ENCODE assay signal across 8 mouse cellular contexts in genomic region chr15:103013238-103013984, GRCm38 (mm10). TPM values are rescaled to one million over a fixed set of nuclear protein-coding genes. Genes with fewer than 3 reads are reported as not detected.
DNase-seq lines count a peak whose midpoint lies in the region; ATAC-seq and TF ChIP-seq lines count a peak whose summit lies in the region.

No protein-coding gene starts in this region.

- H3K27me3 ChIP-seq in embryonic facial prominence, embryonic 14.5 days (replicated peaks; ENCODE audit: control insufficient read depth, insufficient read depth, low read length), result peaks cover 100% of the 10 kb centered on the region
- peaks cover 84% of the 10 kb centered on the region for H3K27me3 ChIP-seq in intestine, embryonic 14.5 days (replicated peaks; ENCODE audit: control insufficient read depth, insufficient read depth, low read length)
- peaks cover 98% of the 10 kb centered on the region for H3K27me3 ChIP-seq in liver, postnatal 0 days (ENCODE audit: insufficient read depth, low read length)

- H3K9ac ChIP-seq in embryonic facial prominence, embryonic 14.5 days (ENCODE audit: low read depth, low read length), result no peak overlapping the region
- peak overlapping the region; percentile 75; the same call in 1 of the 2 replicates for H3K9ac ChIP-seq in intestine, embryonic 14.5 days (ENCODE audit: low read length)
- no peak overlapping the region for H3K9ac ChIP-seq in liver, postnatal 0 days (replicated peaks)

- no peak overlapping the region for H3K27ac ChIP-seq in embryonic facial prominence, embryonic 14.5 days (replicated peaks; ENCODE audit: low read depth, low read length)
- H3K27ac ChIP-seq in intestine, embryonic 14.5 days (ENCODE audit: low read depth), result peak overlapping the region; percentile 89
- H3K27ac ChIP-seq in liver, postnatal 0 days (ENCODE audit: low read depth), result no peak overlapping the region

- H3K4me3 ChIP-seq in embryonic facial prominence, embryonic 14.5 days (ENCODE audit: low read depth, low read length), result peak overlapping the region; percentile 26
- H3K4me3 ChIP-seq in intestine, embryonic 14.5 days (ENCODE audit: low read depth, low read length), result peak overlapping the region; percentile 47
- H3K4me3 ChIP-seq in liver, postnatal 0 days (ENCODE audit: low read depth, low read length), result no peak overlapping the region

- no peaks in the 10 kb centered on the region for H3K9me3 ChIP-seq in embryonic facial prominence, embryonic 14.5 days (ENCODE audit: control insufficient read depth, low read length)
- H3K9me3 ChIP-seq in intestine, embryonic 14.5 days (ENCODE audit: control insufficient read depth, low read length), result no peaks in the 10 kb centered on the region
- no peaks in the 10 kb centered on the region for H3K9me3 ChIP-seq in liver, postnatal 0 days (ENCODE audit: low read length)

- no peaks in the 10 kb centered on the region for H3K36me3 ChIP-seq in embryonic facial prominence, embryonic 14.5 days (ENCODE audit: control insufficient read depth, insufficient read depth, low read length)
- no peaks in the 10 kb centered on the region for H3K36me3 ChIP-seq in intestine, embryonic 14.5 days (ENCODE audit: control insufficient read depth, insufficient read depth, low read length)
- no peaks in the 10 kb centered on the region for H3K36me3 ChIP-seq in liver, postnatal 0 days (replicated peaks; ENCODE audit: insufficient read depth, low read length)

- no peaks in the 10 kb centered on the region for H3K4me1 ChIP-seq in embryonic facial prominence, embryonic 14.5 days (ENCODE audit: control insufficient read depth, insufficient read depth, low read length)
- H3K4me1 ChIP-seq in intestine, embryonic 14.5 days (replicated peaks; ENCODE audit: control insufficient read depth, insufficient read depth, low read length), result peaks cover 31% of the 10 kb centered on the region
- H3K4me1 ChIP-seq in liver, postnatal 0 days (ENCODE audit: insufficient read depth), result no peaks in the 10 kb centered on the region

- DNase-seq in left cerebral cortex, adult 18-20 months (ENCODE audit: low spot score in 2 of 2), result peak; percentile 42 to 49
- no peak for DNase-seq in left cerebral cortex, adult 8-10 months (ENCODE audit: low spot score in 2 of 2)
- DNase-seq in ZHBTc4 (ENCODE audit: low read depth, low spot score), result peak; percentile 73
- DNase-seq in embryonic facial prominence, embryonic 14.5 days (ENCODE audit: low spot score), result peak; percentile 38
- DNase-seq in intestine, embryonic 14.5 days (ENCODE audit: low spot score), result no peak
- DNase-seq in liver, postnatal 0 days, result peak; percentile 56
- peak; percentile 75 for DNase-seq in retina, embryonic 14.5 days (ENCODE audit: low spot score)

- ATAC-seq in embryonic facial prominence, embryonic 14.5 days (ENCODE audit: low read depth), result no peak
- no peak; the same call in 1 of the 2 replicates for ATAC-seq in intestine, embryonic 14.5 days (replicated peaks; ENCODE audit: low FRiP score, low TSS enrichment, low read depth)
- ATAC-seq in liver, postnatal 0 days, result no peak
- no peak for ATAC-seq in erythroid progenitor cell, adult 5-6 weeks (replicated peaks; ENCODE audit: low FRiP score, poor library complexity, severe bottlenecking)

- WGBS in embryonic facial prominence, embryonic 14.5 days, result 3% methylated on average over 17 of the region's 17 CpGs
- 6% methylated on average over 17 of the region's 17 CpGs for WGBS in intestine, embryonic 14.5 days
- WGBS in liver, postnatal 0 days (ENCODE audit: insufficient replicate concordance), result 5% methylated on average over 17 of the region's 17 CpGs

- peak; percentile 70 for TF ChIP-seq CTCF in liver, postnatal 0 days (IDR thresholded peaks at IDR 0.05; ENCODE audit: low read depth)

- peak overlapping the region; percentile 46 for H3K4me2 ChIP-seq in embryonic facial prominence, embryonic 14.5 days (ENCODE audit: low read depth, low read length)
- H3K4me2 ChIP-seq in intestine, embryonic 14.5 days (ENCODE audit: low read length), result peak overlapping the region; percentile 51
- no peak overlapping the region for H3K4me2 ChIP-seq in liver, postnatal 0 days (ENCODE audit: low read depth, low read length)

- TF ChIP-seq EP300 in liver, postnatal 0 days (IDR thresholded peaks at IDR 0.05; ENCODE audit: low read depth), result no peak

RNA-seq across cellular contexts. Expression of gene Hoxc4, which starts 5.3 kb away (rescaled TPM):
- total RNA-seq in left cerebral cortex, adult 18-20 months (2021), result not detected
- total RNA-seq in left cerebral cortex, adult 8-10 months (2022), result not detected
- 2.5 and 4.0 TPM in 2 replicates for polyA plus RNA-seq in embryonic facial prominence, embryonic 14.5 days (2014; fragmentation: Nextera tagmentation; extraction: Ambion mirVana)
- polyA plus RNA-seq in intestine, embryonic 14.5 days (2014; fragmentation: Nextera tagmentation; extraction: Ambion mirVana), result 14.6 and 15.6 TPM in 2 replicates
- polyA plus RNA-seq in liver, postnatal 0 days (2015; fragmentation: Nextera tagmentation; extraction: Ambion mirVana), result 0.07 and 0.11 TPM in 2 replicates
- not detected in 2 replicates for total RNA-seq in erythroid progenitor cell, adult 5-6 weeks (2015; ENCODE audit: low replicate concordance)
- total RNA-seq in erythroid progenitor cell, adult 5-6 weeks (2017; ENCODE audit: low replicate concordance), result not detected in 2 replicates

RNA-seq across cellular contexts. Expression of gene Hoxc6, which starts 15.4 kb away (rescaled TPM):
- total RNA-seq in left cerebral cortex, adult 18-20 months (2021), result not detected
- not detected for total RNA-seq in left cerebral cortex, adult 8-10 months (2022)
- polyA plus RNA-seq in embryonic facial prominence, embryonic 14.5 days (2014; fragmentation: Nextera tagmentation; extraction: Ambion mirVana), result 0.25 and 0.93 TPM in 2 replicates
- 6.1 and 9.6 TPM in 2 replicates for polyA plus RNA-seq in intestine, embryonic 14.5 days (2014; fragmentation: Nextera tagmentation; extraction: Ambion mirVana)
- not detected in 2 replicates for polyA plus RNA-seq in liver, postnatal 0 days (2015; fragmentation: Nextera tagmentation; extraction: Ambion mirVana)
- total RNA-seq in erythroid progenitor cell, adult 5-6 weeks (2015; ENCODE audit: low replicate concordance), result 1.1 TPM in 1 of 2 replicates, not detected in the other
- total RNA-seq in erythroid progenitor cell, adult 5-6 weeks (2017; ENCODE audit: low replicate concordance), result not detected in 2 replicates

RNA-seq across cellular contexts. Expression of gene Hoxc8, which starts 23.0 kb away (rescaled TPM):
- total RNA-seq in left cerebral cortex, adult 18-20 months (2021), result not detected
- not detected for total RNA-seq in left cerebral cortex, adult 8-10 months (2022)
- 0.14 TPM in 1 of 2 replicates, not detected in the other for polyA plus RNA-seq in embryonic facial prominence, embryonic 14.5 days (2014; fragmentation: Nextera tagmentation; extraction: Ambion mirVana)
- 9.5 and 11.9 TPM in 2 replicates for polyA plus RNA-seq in intestine, embryonic 14.5 days (2014; fragmentation: Nextera tagmentation; extraction: Ambion mirVana)
- polyA plus RNA-seq in liver, postnatal 0 days (2015; fragmentation: Nextera tagmentation; extraction: Ambion mirVana), result not detected in 2 replicates
- not detected in 2 replicates for total RNA-seq in erythroid progenitor cell, adult 5-6 weeks (2015; ENCODE audit: low replicate concordance)
- not detected in 2 replicates for total RNA-seq in erythroid progenitor cell, adult 5-6 weeks (2017; ENCODE audit: low replicate concordance)

RNA-seq across cellular contexts. Expression of gene Hoxc9, which starts 37.2 kb away (rescaled TPM):
- total RNA-seq in left cerebral cortex, adult 18-20 months (2021), result not detected
- not detected for total RNA-seq in left cerebral cortex, adult 8-10 months (2022)
- not detected in 2 replicates for polyA plus RNA-seq in embryonic facial prominence, embryonic 14.5 days (2014; fragmentation: Nextera tagmentation; extraction: Ambion mirVana)
- 1.7 and 1.9 TPM in 2 replicates for polyA plus RNA-seq in intestine, embryonic 14.5 days (2014; fragmentation: Nextera tagmentation; extraction: Ambion mirVana)
- not detected in 2 replicates for polyA plus RNA-seq in liver, postnatal 0 days (2015; fragmentation: Nextera tagmentation; extraction: Ambion mirVana)
- total RNA-seq in erythroid progenitor cell, adult 5-6 weeks (2015; ENCODE audit: low replicate concordance), result not detected in 2 replicates
- total RNA-seq in erythroid progenitor cell, adult 5-6 weeks (2017; ENCODE audit: low replicate concordance), result not detected in 2 replicates

RNA-seq across cellular contexts. Expression of gene Hoxc5, which starts 46.2 kb away (rescaled TPM):
- total RNA-seq in left cerebral cortex, adult 18-20 months (2021), result not detected
- total RNA-seq in left cerebral cortex, adult 8-10 months (2022), result not detected
- polyA plus RNA-seq in embryonic facial prominence, embryonic 14.5 days (2014; fragmentation: Nextera tagmentation; extraction: Ambion mirVana), result 0.96 and 2.8 TPM in 2 replicates
- polyA plus RNA-seq in intestine, embryonic 14.5 days (2014; fragmentation: Nextera tagmentation; extraction: Ambion mirVana), result 12.2 and 14.1 TPM in 2 replicates
- polyA plus RNA-seq in liver, postnatal 0 days (2015; fragmentation: Nextera tagmentation; extraction: Ambion mirVana), result not detected in 2 replicates
- not detected in 2 replicates for total RNA-seq in erythroid progenitor cell, adult 5-6 weeks (2015; ENCODE audit: low replicate concordance)
- not detected in 2 replicates for total RNA-seq in erythroid progenitor cell, adult 5-6 weeks (2017; ENCODE audit: low replicate concordance)

Comparison
In these comparisons a context has a peak if more than half of its experiments do, and no peak if none do; other contexts are left out.
1. DNase-seq: peak in left cerebral cortex, adult 18-20 months (2 of 2), ZHBTc4 (single experiment), embryonic facial prominence, embryonic 14.5 days (single experiment), liver, postnatal 0 days (single experiment) and retina, embryonic 14.5 days (single experiment); none in left cerebral cortex, adult 8-10 months (0 of 2) and intestine, embryonic 14.5 days (single experiment).